Mouse (Mus musculus) limb, embryonic 13.5 days (tissue): ENCODE results near the gene Tnfrsf8. TPM values are rescaled to one million over a fixed set of nuclear protein-coding genes. Genes with fewer than 3 reads are reported as not detected.

Experiments used
- ATAC-seq: fragments of 200-750 bp; cut with Nextera tagmentation; 2 replicates; pipeline ENCODE4 v1.8.0; 2017; ENCODE audit warnings: low read depth, moderate number of reproducible peaks, moderate TSS enrichment; ENCODE audit not compliant: low FRiP score
- H3K27ac ChIP-seq: fragments of 300-500 bp; sonication (generic); 2 replicates; pipeline ENCODE4 v1.5.1; 2015; ENCODE audit warnings: inconsistent platforms, mild to moderate bottlenecking, moderate library complexity
- H3K27me3 ChIP-seq: fragments of 300-500 bp; sonication (generic); 2 replicates; pipeline ENCODE4 v1.6.1; 2015; ENCODE audit warnings: mild to moderate bottlenecking, inconsistent platforms
- H3K36me3 ChIP-seq: fragments of 300-500 bp; sonication (generic); 2 replicates; pipeline ENCODE4 v1.6.1; 2015; ENCODE audit warnings: inconsistent platforms, mild to moderate bottlenecking, moderate library complexity
- H3K4me1 ChIP-seq: fragments of 300-500 bp; sonication (generic); 2 replicates; pipeline ENCODE4 v1.6.1; 2015; ENCODE audit warnings: inconsistent platforms
- H3K4me2 ChIP-seq: fragments of 300-500 bp; sonication (generic); replicated peaks from 2 replicates; pipeline ENCODE4 v1.6.1; 2015; ENCODE audit warnings: inconsistent platforms, mild to moderate bottlenecking, moderate library complexity
- H3K4me3 ChIP-seq: fragments of 300-500 bp; sonication (generic); 2 replicates; pipeline ENCODE4 v1.5.1; 2015; ENCODE audit warnings: moderate library complexity, mild to moderate bottlenecking, inconsistent platforms
- H3K9ac ChIP-seq: fragments of 300-500 bp; sonication (generic); 2 replicates; pipeline ENCODE4 v1.6.1; 2015; ENCODE audit warnings: mild to moderate bottlenecking, inconsistent platforms
- H3K9me3 ChIP-seq: fragments of 300-500 bp; sonication (generic); 2 replicates; pipeline ENCODE4 v1.6.1; 2016; ENCODE audit warnings: inconsistent platforms
- WGBS: fragments of 180-500 bp; shearing (Covaris S2); methylation state at CpG from one replicate; pipeline ENCODE4 v1.1.7; 2015; 5-methylcytosine and 5-hydroxymethylcytosine counted together
- polyA plus RNA-seq: library from polyadenylated mRNA; unstranded; fragments of >200 nt; fragmentation: Nextera tagmentation; extraction: Ambion mirVana; gene quantifications from 2 replicates; pipeline ENCODE4 v1.2.1, GENCODE M21; 2015

Tnfrsf8 gene
- polyA plus RNA-seq, 1 experiment from 2014 or later: 0.10 TPM

DNA sequence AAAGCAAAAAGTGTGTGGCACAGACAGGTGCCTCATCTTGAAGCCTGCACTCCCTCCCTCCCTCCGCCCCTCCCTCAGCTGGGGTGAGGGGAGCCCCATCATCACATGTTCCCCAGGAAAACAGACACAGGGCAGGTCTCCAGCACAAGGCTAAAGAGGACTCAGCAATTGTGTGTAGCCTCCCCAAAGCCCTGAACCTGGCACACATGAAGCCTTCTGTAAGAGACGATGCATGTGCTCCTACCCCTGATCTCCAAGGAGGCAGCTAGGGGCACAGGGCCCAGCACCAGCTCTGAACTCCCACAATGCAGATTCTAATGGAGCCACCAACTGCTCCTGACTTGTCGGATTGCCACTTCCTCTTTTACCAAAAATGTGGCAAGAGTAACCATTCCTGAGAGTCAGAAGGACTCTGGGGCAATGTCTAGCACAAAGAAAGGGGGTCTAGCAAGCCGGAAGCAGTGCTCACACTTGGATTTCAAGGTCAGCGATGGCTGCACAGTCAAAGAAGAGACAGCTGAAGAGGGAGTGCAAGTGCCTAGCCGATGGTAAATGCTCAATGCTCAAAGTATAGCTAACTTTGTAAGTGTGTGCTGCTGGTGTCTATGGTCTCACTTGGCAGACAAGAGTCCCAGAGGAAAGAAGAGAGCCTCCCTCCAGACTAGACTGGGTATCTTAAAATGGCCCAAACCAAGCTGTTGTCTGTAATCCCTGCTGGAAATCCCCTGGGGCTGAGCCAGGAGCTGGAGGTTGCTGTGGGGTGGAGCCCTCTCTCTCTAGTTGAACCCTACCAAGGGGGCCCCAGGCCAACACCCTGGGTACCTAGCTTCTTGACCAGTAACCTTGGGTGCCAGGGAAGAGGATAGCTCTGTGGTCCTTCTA is 38.4 kb downstream of the Tnfrsf8 start:
- Histone ChIP-seq H3K27ac (no peak overlapping the region), H3K27me3 (no peaks in the 10 kb centered on the region), H3K4me2 (no peak overlapping the region), H3K9ac (no peak overlapping the region), H3K36me3 (no peaks in the 10 kb centered on the region), H3K4me3 (no peak overlapping the region), H3K9me3 (no peaks in the 10 kb centered on the region), H3K4me1 (no peaks in the 10 kb centered on the region)
- ATAC-seq: no peak
- 76% methylated on average over 6 of the region's 6 CpGs for WGBS

- Histone ChIP-seq H3K36me3 (no peaks in the 10 kb centered on the region), H3K9me3 (no peaks in the 10 kb centered on the region), H3K4me3 (no peak overlapping the region), H3K27ac (no peak overlapping the region), H3K27me3 (no peaks in the 10 kb centered on the region), H3K9ac (no peak overlapping the region), H3K4me2 (no peak overlapping the region), H3K4me1 (no peaks in the 10 kb centered on the region)
- no peak for ATAC-seq
- WGBS: 91% methylated on average over 5 of the region's 5 CpGs
Measured at GRCm38 (mm10) chr4:145274887-145275286, 40.1 kb downstream of the Tnfrsf8 start.

GRCm38 (mm10) chr4:145273923-145274322 is 41.0 kb downstream of the Tnfrsf8 start:
- no peak for ATAC-seq
- 84% methylated on average over 5 of the region's 5 CpGs for WGBS
- Histone ChIP-seq H3K4me1 (no peaks in the 10 kb centered on the region), H3K4me3 (no peak overlapping the region), H3K36me3 (no peaks in the 10 kb centered on the region), H3K27ac (no peak overlapping the region), H3K9me3 (no peaks in the 10 kb centered on the region), H3K4me2 (no peak overlapping the region), H3K9ac (no peak overlapping the region), H3K27me3 (no peaks in the 10 kb centered on the region)

DNA sequence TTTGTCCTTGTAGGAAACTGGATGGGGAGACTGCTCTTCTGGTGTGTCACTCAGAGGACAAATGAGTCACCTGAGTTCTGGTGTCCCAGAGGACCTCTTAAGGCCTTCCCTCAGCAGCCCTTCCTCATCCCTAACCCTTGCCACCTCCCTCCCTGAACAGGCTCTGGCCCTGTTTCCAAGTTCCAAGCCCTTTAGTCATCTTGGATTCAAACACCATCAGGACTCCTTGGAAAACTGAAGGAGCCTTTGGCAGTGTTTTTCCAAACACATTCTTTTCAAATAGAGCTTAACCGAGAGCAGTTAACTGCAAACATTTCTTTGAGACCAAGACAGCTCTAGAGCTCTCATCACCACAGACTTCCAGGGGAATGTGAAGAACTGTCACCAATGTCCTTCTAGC is 42.2 kb downstream of the Tnfrsf8 start:
- Histone ChIP-seq H3K4me1 (no peaks in the 10 kb centered on the region), H3K9ac (no peak overlapping the region), H3K36me3 (no peaks in the 10 kb centered on the region), H3K27me3 (no peaks in the 10 kb centered on the region), H3K9me3 (no peaks in the 10 kb centered on the region), H3K27ac (no peak overlapping the region), H3K4me3 (no peak overlapping the region), H3K4me2 (no peak overlapping the region)
- WGBS: 72% methylated on average over 1 of the region's 1 CpGs
- ATAC-seq: no peak

DNA sequence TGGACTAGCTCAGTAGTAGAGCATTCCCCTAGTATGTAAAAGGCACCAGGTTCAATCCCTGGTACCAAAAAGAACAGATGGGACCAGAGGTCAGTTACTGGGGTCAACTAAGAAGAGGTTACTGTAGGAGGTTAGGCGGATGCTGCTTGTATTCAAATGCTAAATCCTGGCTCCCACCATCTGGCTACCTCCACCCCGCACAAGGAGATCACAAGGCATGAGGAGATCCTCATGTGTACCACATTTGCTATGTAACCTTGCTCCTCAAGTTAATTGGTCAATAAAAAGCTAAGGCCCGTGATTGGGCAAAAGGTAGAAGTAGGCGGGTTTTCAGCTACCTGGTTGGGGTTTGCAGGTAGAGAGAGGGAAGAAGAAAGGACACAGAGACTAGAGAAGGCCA is 43.3 kb downstream of the Tnfrsf8 start:
- no peak for ATAC-seq
- Histone ChIP-seq H3K27me3 (no peaks in the 10 kb centered on the region), H3K9ac (no peak overlapping the region), H3K4me2 (no peak overlapping the region), H3K4me3 (no peak overlapping the region), H3K4me1 (no peaks in the 10 kb centered on the region), H3K27ac (no peak overlapping the region), H3K9me3 (no peaks in the 10 kb centered on the region), H3K36me3 (no peaks in the 10 kb centered on the region)
- WGBS: 65% methylated on average over 4 of the region's 4 CpGs

- ATAC-seq: no peak
- H3K4me2 ChIP-seq: no peak overlapping the region
- H3K27ac ChIP-seq: no peak overlapping the region
- no peaks in the 10 kb centered on the region for H3K9me3 ChIP-seq
- H3K4me3 ChIP-seq: no peak overlapping the region
- H3K36me3 ChIP-seq: no peaks in the 10 kb centered on the region
- 89% methylated on average over 5 of the region's 5 CpGs for WGBS
- H3K9ac ChIP-seq: no peak overlapping the region
- H3K27me3 ChIP-seq: no peaks in the 10 kb centered on the region
- no peaks in the 10 kb centered on the region for H3K4me1 ChIP-seq
Measured at GRCm38 (mm10) chr4:145270136-145270535, 44.8 kb downstream of the Tnfrsf8 start.

DNA sequence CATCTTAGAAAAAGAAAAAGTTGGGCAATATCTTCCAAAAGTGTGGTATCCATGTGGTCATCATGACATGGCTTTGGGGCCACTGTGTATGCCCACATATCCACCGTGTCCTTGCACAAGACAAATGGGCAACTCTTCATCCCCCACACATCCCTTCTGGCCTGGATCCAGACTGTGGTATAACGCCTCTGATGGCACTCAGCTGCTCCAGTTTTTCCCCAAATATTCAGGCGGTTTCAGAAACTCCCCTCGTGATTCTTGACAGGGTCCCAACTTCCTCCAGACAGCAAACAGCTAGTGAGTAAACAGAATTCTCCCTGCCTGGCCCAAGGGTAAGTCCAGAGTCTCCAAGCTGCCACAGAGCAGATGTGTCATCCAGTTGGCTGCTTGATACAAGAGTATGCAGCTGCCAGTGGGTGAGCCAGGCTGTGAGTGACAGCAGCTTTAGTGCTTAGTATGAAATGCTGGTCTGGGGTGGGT is 47.3 kb downstream of the Tnfrsf8 start:
- H3K4me3 ChIP-seq: no peak overlapping the region
- no peak overlapping the region for H3K4me2 ChIP-seq
- no peaks in the 10 kb centered on the region for H3K9me3 ChIP-seq
- no peaks in the 10 kb centered on the region for H3K27me3 ChIP-seq
- 79% methylated on average over 4 of the region's 4 CpGs for WGBS
- H3K9ac ChIP-seq: no peak overlapping the region
- H3K4me1 ChIP-seq: peaks cover 7% of the 10 kb centered on the region; the same call in 1 of the 2 replicates
- H3K27ac ChIP-seq: no peak overlapping the region
- no peak; the same call in 1 of the 2 replicates for ATAC-seq
- no peaks in the 10 kb centered on the region for H3K36me3 ChIP-seq

- ATAC-seq: no peak
- Histone ChIP-seq H3K4me2 (no peak overlapping the region), H3K9ac (no peak overlapping the region), H3K27ac (no peak overlapping the region), H3K36me3 (no peaks in the 10 kb centered on the region), H3K4me3 (no peak overlapping the region), H3K9me3 (no peaks in the 10 kb centered on the region), H3K27me3 (no peaks in the 10 kb centered on the region), H3K4me1 (peaks cover 7% of the 10 kb centered on the region; the same call in 1 of the 2 replicates)
- WGBS: 86% methylated on average over 4 of the region's 4 CpGs
Measured at GRCm38 (mm10) chr4:145266505-145266904, 48.5 kb downstream of the Tnfrsf8 start.

- no peak overlapping the region for H3K4me2 ChIP-seq
- no peak overlapping the region for H3K27ac ChIP-seq
- no peaks in the 10 kb centered on the region for H3K27me3 ChIP-seq
- H3K4me3 ChIP-seq: no peak overlapping the region
- H3K9ac ChIP-seq: no peak overlapping the region
- H3K9me3 ChIP-seq: no peaks in the 10 kb centered on the region
- peaks cover 7% of the 10 kb centered on the region; the same call in 1 of the 2 replicates for H3K4me1 ChIP-seq
- 8% methylated on average over 2 of the region's 2 CpGs for WGBS
- no peaks in the 10 kb centered on the region for H3K36me3 ChIP-seq
- no peak for ATAC-seq
Measured at GRCm38 (mm10) chr4:145264761-145265160, 50.2 kb downstream of the Tnfrsf8 start.

DNA sequence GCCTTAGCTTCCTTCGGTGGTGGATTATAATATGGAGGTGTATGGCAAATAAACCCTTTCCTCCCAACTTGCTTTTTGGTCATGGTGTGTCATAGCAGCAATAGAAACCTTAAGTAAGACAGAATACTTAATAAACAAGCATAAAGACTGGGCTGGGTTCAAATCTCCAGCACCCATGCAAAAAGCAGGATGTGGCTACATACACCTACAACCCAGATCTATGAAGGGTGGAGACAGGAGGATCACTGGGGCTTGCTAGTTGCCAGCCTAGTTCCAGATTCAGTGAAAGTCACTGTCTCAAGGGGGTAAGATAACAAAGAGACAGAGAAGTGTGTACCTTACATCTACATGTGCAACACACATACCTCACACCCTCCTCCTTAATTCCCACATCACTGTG is 51.4 kb downstream of the Tnfrsf8 start:
- Histone ChIP-seq H3K27me3 (no peaks in the 10 kb centered on the region), H3K36me3 (no peaks in the 10 kb centered on the region), H3K9ac (no peak overlapping the region), H3K4me1 (peaks cover 7% of the 10 kb centered on the region; the same call in 1 of the 2 replicates), H3K27ac (no peak overlapping the region), H3K9me3 (no peaks in the 10 kb centered on the region), H3K4me3 (no peak overlapping the region), H3K4me2 (no peak overlapping the region)
- ATAC-seq: no peak
- WGBS: 96% methylated on average over 1 of the region's 1 CpGs

- Histone ChIP-seq H3K4me2 (no peak overlapping the region), H3K4me1 (peaks cover 7% of the 10 kb centered on the region), H3K4me3 (no peak overlapping the region), H3K9ac (no peak overlapping the region), H3K27ac (no peak overlapping the region), H3K27me3 (no peaks in the 10 kb centered on the region), H3K9me3 (no peaks in the 10 kb centered on the region), H3K36me3 (no peaks in the 10 kb centered on the region)
- WGBS: 53% methylated on average over 5 of the region's 5 CpGs
- no peak for ATAC-seq
Measured at GRCm38 (mm10) chr4:145260802-145261201, 54.2 kb downstream of the Tnfrsf8 start.

DNA sequence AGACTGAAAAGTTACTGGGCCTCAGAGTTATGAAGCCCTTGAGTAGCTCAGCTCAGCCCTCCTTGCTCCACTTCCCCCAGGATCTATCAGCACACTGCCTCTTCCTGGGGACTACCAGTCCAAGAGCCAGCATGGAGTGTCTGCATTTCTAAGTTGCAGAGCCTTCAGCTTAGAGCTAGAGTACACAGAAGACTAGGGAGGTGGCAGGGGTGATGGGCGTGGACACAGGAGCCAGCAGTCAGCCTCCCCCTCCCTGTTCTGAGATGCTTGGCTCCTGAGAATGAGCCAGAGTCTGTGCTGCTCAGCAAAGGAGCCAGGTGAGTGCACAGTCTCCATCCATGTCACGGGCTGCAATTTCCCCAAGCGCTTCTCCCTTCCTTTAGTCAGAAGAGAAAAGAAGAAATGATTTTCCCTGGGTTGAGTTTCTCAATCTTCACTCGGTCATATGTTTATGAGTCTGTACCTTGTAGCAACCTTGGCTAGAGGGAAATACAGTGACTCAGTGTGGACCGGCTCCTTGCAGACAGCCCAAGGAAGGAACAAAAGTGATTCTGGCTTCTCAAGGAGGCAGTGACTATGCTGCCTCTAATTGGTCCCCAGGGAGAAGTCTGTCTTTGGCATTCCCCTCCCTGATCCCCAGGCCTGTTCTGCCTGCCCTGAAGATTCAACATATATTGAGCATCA is 57.1 kb downstream of the Tnfrsf8 start:
- no peak overlapping the region for H3K27ac ChIP-seq
- no peak overlapping the region for H3K9ac ChIP-seq
- WGBS: 61% methylated on average over 5 of the region's 5 CpGs
- no peaks in the 10 kb centered on the region; the same call in 1 of the 2 replicates for H3K4me1 ChIP-seq
- H3K4me3 ChIP-seq: no peak overlapping the region
- H3K36me3 ChIP-seq: no peaks in the 10 kb centered on the region
- no peaks in the 10 kb centered on the region for H3K9me3 ChIP-seq
- ATAC-seq: no peak
- H3K27me3 ChIP-seq: no peaks in the 10 kb centered on the region
- no peak overlapping the region for H3K4me2 ChIP-seq
